34 mouse cellular contexts compared by ENCODE assay signal in the genomic region with DNA sequence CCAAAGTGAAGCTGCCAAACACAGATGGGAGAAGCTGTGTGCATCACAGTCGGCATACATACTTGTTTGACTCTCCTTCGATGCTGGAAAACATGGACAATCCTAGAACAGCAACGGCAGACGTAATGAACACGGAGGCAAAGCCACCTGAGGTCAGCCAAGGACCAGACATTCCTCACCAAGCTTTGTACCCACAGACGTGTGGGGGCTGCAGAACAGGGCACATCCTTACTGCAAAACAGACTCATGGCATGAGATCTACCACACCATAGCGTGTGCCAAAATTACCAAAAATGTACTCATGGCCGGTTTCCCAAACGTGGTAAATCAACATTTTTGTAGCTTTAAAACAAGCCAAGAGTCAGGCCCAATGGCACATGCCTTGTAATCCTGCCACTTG. TPM values are rescaled to one million over a fixed set of nuclear protein-coding genes. Genes with fewer than 3 reads are reported as not detected.
DNase-seq lines count a peak whose midpoint lies in the region; ATAC-seq and TF ChIP-seq lines count a peak whose summit lies in the region.
"Had no signal": no experiment of that assay in that cellular context is flagged by ENCODE, and none has a peak within 500 bp of the region (broad histone marks: within the 10 kb centered on the region; RNA-seq: fewer than 3 reads in every experiment).

No protein-coding gene starts in this region.

- H3K9me3 ChIP-seq in forebrain, embryonic 11.5 days (ENCODE audit: control insufficient read depth, low read length), result no peaks in the 10 kb centered on the region
- H3K9me3 ChIP-seq in forebrain, embryonic 15.5 days, result no peaks in the 10 kb centered on the region
- H3K9me3 ChIP-seq: embryonic facial prominence, embryonic 10.5 days; embryonic facial prominence, embryonic 13.5 days; forebrain, embryonic 10.5 days; heart, embryonic 10.5 days; heart, embryonic 13.5 days had no signal

- no peak overlapping the region for H3K27ac ChIP-seq in forebrain, embryonic 11.5 days (ENCODE audit: low read depth, low read length)
- H3K27ac ChIP-seq in forebrain, embryonic 15.5 days (replicated peaks), result no peak overlapping the region
- 0 out of 2 replicates have a peak overlapping the region, but pooled peaks have one; percentile 11 for H3K27ac ChIP-seq in testis, adult 2 months (ENCODE audit: control insufficient read depth, insufficient read depth, low read depth, low read length)
- H3K27ac ChIP-seq: embryonic facial prominence, embryonic 10.5 days; embryonic facial prominence, embryonic 13.5 days; forebrain, embryonic 10.5 days; heart, embryonic 10.5 days; heart, embryonic 13.5 days; hindbrain, embryonic 14.5 days; hindbrain, postnatal 0 days had no signal

- WGBS in forebrain, embryonic 11.5 days, result 93% methylated on average over 9 of the region's 9 CpGs
- 92% methylated on average over 9 of the region's 9 CpGs for WGBS in forebrain, embryonic 15.5 days

- no peak for TF ChIP-seq CTCF in testis, adult 2 months (IDR thresholded peaks at IDR 0.05; ENCODE audit: control insufficient read depth, insufficient read depth, insufficient replicate concordance, low read depth, low read length)

- no peak overlapping the region for H3K4me3 ChIP-seq in forebrain, embryonic 11.5 days (ENCODE audit: low read depth, low read length)
- no peak overlapping the region for H3K4me3 ChIP-seq in forebrain, embryonic 15.5 days
- H3K4me3 ChIP-seq in testis, adult 2 months (ENCODE audit: control insufficient read depth, low read depth, low read length), result no peak overlapping the region
- H3K4me3 ChIP-seq: embryonic facial prominence, embryonic 10.5 days; embryonic facial prominence, embryonic 13.5 days; erythroblast, embryonic 14.5 days; forebrain, embryonic 10.5 days; heart, embryonic 10.5 days; heart, embryonic 13.5 days had no signal

- TF ChIP-seq POLR2A in testis, adult 2 months (IDR thresholded peaks at IDR 0.05; ENCODE audit: control insufficient read depth, low read depth, low read length), result no peak

- no peak overlapping the region for H3K4me2 ChIP-seq in forebrain, embryonic 11.5 days (ENCODE audit: low read depth, low read length, severe bottlenecking)
- no peak overlapping the region for H3K4me2 ChIP-seq in forebrain, embryonic 15.5 days (replicated peaks)
- H3K4me2 ChIP-seq: embryonic facial prominence, embryonic 13.5 days; heart, embryonic 13.5 days; hindbrain, embryonic 14.5 days had no signal

- no peaks in the 10 kb centered on the region for H3K27me3 ChIP-seq in forebrain, embryonic 11.5 days (ENCODE audit: control insufficient read depth, insufficient read depth, low read length)
- no peaks in the 10 kb centered on the region for H3K27me3 ChIP-seq in forebrain, embryonic 15.5 days
- no peaks in the 10 kb centered on the region for H3K27me3 ChIP-seq in testis, adult 2 months (ENCODE audit: control insufficient read depth, insufficient read depth, low read length)
- H3K27me3 ChIP-seq: embryonic facial prominence, embryonic 13.5 days; heart, embryonic 13.5 days; Patski had no signal

- DNase-seq in forebrain, embryonic 11.5 days (ENCODE audit: low spot score), result peak; percentile 38
- DNase-seq in heart, adult 11 months, result peak; percentile 83
- DNase-seq in heart, adult 8-10 months (ENCODE audit: low spot score), result no peak
- DNase-seq in testis, postnatal 10 days (ENCODE audit: low spot score), result no peak
- DNase-seq: adrenal gland, postnatal 10 days; adrenal gland, postnatal 36 days; cerebellum, adult 11-12 months; cerebellum, adult 8-10 months; cerebellum, postnatal 10 days; cerebellum, postnatal 36 days; embryo, embryonic 11 days; gastrocnemius, postnatal 14 days; heart, adult 18-20 months; heart, postnatal 14 days; heart, postnatal 4 days had no signal

- peaks cover 3% of the 10 kb centered on the region; the same call in 1 of the 2 replicates for H3K4me1 ChIP-seq in forebrain, embryonic 11.5 days (replicated peaks; ENCODE audit: control insufficient read depth, insufficient read depth, low read length)
- peaks cover 11% of the 10 kb centered on the region for H3K4me1 ChIP-seq in forebrain, embryonic 15.5 days
- no peaks in the 10 kb centered on the region; the same call in 1 of the 2 replicates for H3K4me1 ChIP-seq in testis, adult 2 months (ENCODE audit: control insufficient read depth, insufficient read depth, low read length)
- H3K4me1 ChIP-seq: heart, embryonic 13.5 days had no signal

- no peak for ATAC-seq in forebrain, embryonic 11.5 days (replicated peaks; ENCODE audit: low FRiP score)
- no peak for ATAC-seq in forebrain, embryonic 15.5 days (replicated peaks)
- ATAC-seq in cerebellum, adult (ENCODE audit: insufficient number of reproducible peaks, low FRiP score, low TSS enrichment), result no peak
- ATAC-seq: forebrain, embryonic 14.5 days; hindbrain, postnatal 0 days; inflammation-experienced regulatory T-cells, adult 6 months; intestine, embryonic 16.5 days; Patski had no signal

- H3K36me3 ChIP-seq in forebrain, embryonic 11.5 days (ENCODE audit: control insufficient read depth, insufficient read depth, low read length), result no peaks in the 10 kb centered on the region
- H3K36me3 ChIP-seq in forebrain, embryonic 15.5 days, result peaks cover 16% of the 10 kb centered on the region; the same call in 1 of the 2 replicates
- no peaks in the 10 kb centered on the region for H3K36me3 ChIP-seq in testis, adult 2 months (ENCODE audit: control insufficient read depth, insufficient read depth, low read length)

- H3K9ac ChIP-seq in forebrain, embryonic 11.5 days (ENCODE audit: low read length), result no peak overlapping the region
- H3K9ac ChIP-seq in forebrain, embryonic 15.5 days (replicated peaks), result no peak overlapping the region
- H3K9ac ChIP-seq: embryonic facial prominence, embryonic 13.5 days; heart, embryonic 13.5 days; hindbrain, embryonic 14.5 days had no signal

RNA-seq across cellular contexts. Expression of gene Pnldc1, which starts 3.6 kb away (rescaled TPM):
- polyA plus RNA-seq in forebrain, embryonic 11.5 days (2014; fragmentation: Nextera tagmentation; extraction: Ambion mirVana), result 1.8 and 2.3 TPM in 2 replicates
- 1.9 and 2.2 TPM in 2 replicates for polyA plus RNA-seq in forebrain, embryonic 15.5 days (2015; fragmentation: Nextera tagmentation; extraction: Ambion mirVana)
- under 1 TPM; 0.30 to 0.94 (median 0.54) TPM for total RNA-seq in heart, adult 8-10 months (2022)
- polyA plus RNA-seq in testis, adult 2 months (2012; rRNA removed), result 13.9 and 17.1 TPM in 2 replicates

RNA-seq across cellular contexts. Expression of gene Tcp1, which starts 9.1 kb away (rescaled TPM):
- polyA plus RNA-seq in forebrain, embryonic 11.5 days (2014; fragmentation: Nextera tagmentation; extraction: Ambion mirVana), result 497 and 535 TPM in 2 replicates
- 425 and 442 TPM in 2 replicates for polyA plus RNA-seq in forebrain, embryonic 15.5 days (2015; fragmentation: Nextera tagmentation; extraction: Ambion mirVana)
- 100 to 1,000 TPM; 173 to 191 (median 185) TPM for total RNA-seq in heart, adult 8-10 months (2022)
- 676 and 702 TPM in 2 replicates for polyA plus RNA-seq in testis, adult 2 months (2012; rRNA removed)

RNA-seq across cellular contexts. Expression of gene Mrpl18, which starts 9.7 kb away (rescaled TPM):
- 172 and 187 TPM in 2 replicates for polyA plus RNA-seq in forebrain, embryonic 11.5 days (2014; fragmentation: Nextera tagmentation; extraction: Ambion mirVana)
- polyA plus RNA-seq in forebrain, embryonic 15.5 days (2015; fragmentation: Nextera tagmentation; extraction: Ambion mirVana), result 141 and 143 TPM in 2 replicates
- total RNA-seq in heart, adult 8-10 months (2022), result 100 to 1,000 TPM; 161 to 175 (median 169) TPM
- polyA plus RNA-seq in testis, adult 2 months (2012; rRNA removed), result 26.3 and 32.3 TPM in 2 replicates

RNA-seq across cellular contexts. Expression of gene Mrgprh, which starts 30.6 kb away (rescaled TPM):
- not detected in 2 replicates for polyA plus RNA-seq in forebrain, embryonic 11.5 days (2014; fragmentation: Nextera tagmentation; extraction: Ambion mirVana)
- polyA plus RNA-seq in forebrain, embryonic 15.5 days (2015; fragmentation: Nextera tagmentation; extraction: Ambion mirVana), result not detected in 2 replicates
- total RNA-seq in heart, adult 8-10 months (2022), result 1 to 10 TPM; 5.0 to 7.4 (median 6.5) TPM
- 0.10 TPM in 2 replicates for polyA plus RNA-seq in testis, adult 2 months (2012; rRNA removed)
- total RNA-seq: ES-E14; hindbrain, postnatal 0 days had no signal
- polyA plus RNA-seq: embryonic facial prominence, embryonic 10.5 days; embryonic facial prominence, embryonic 13.5 days; erythroblast, embryonic 14.5 days; forebrain, embryonic 10.5 days; forebrain, embryonic 14.5 days; heart, embryonic 10.5 days; heart, embryonic 13.5 days; heart, embryonic 16.5 days; hindbrain, embryonic 11.5 days; hindbrain, embryonic 14.5 days; hindbrain, postnatal 0 days; inflammation-experienced regulatory T-cells, adult 6 months; intestine, embryonic 16.5 days; Patski had no signal

RNA-seq across cellular contexts. Expression of gene Acat3, which starts 34.0 kb away (rescaled TPM):
- 0.87 and 1.3 TPM in 2 replicates for polyA plus RNA-seq in forebrain, embryonic 11.5 days (2014; fragmentation: Nextera tagmentation; extraction: Ambion mirVana)
- polyA plus RNA-seq in forebrain, embryonic 15.5 days (2015; fragmentation: Nextera tagmentation; extraction: Ambion mirVana), result 1.00 and 1.0 TPM in 2 replicates
- total RNA-seq in heart, adult 8-10 months (2022), result under 1 TPM in 1 of 4 experiments, not detected in 3; 0.12 TPM
- 1.9 and 2.9 TPM in 2 replicates for polyA plus RNA-seq in testis, adult 2 months (2012; rRNA removed)
- total RNA-seq: gastrocnemius, adult 18-20 months; gastrocnemius, postnatal 14 days; heart, adult 18-20 months; heart, postnatal 4 days had no signal

Comparison
In these comparisons a context has a peak if more than half of its experiments do, and no peak if none do; other contexts are left out.
1. DNase-seq: peak in forebrain, embryonic 11.5 days (single experiment) and heart, adult 11 months (single experiment); none in heart, adult 8-10 months (single experiment) and testis, postnatal 10 days (single experiment).